Mouse (Mus musculus): ENCODE measurements around the gene Pop7.

Gene Pop7

GRCm38 (mm10) chr5:137491559-137491958 lies 10.8 kb downstream of the Pop7 start:
- peak; percentile 72 to 81 for DNase-seq

- peak in 1 of 2 experiments; percentile 25 for DNase-seq
These were observed 14.7 kb downstream of the Pop7 start for GRCm38 (mm10) chr5:137487616-137488015.

- DNase-seq = no peak
These were observed 16.5 kb downstream of the Pop7 start for GRCm38 (mm10) chr5:137485851-137486155.

GRCm38 (mm10) chr5:137485071-137485850 lies 17.1 kb downstream of the Pop7 start:
- DNase-seq = peak; percentile 22 to 24

- DNase-seq = peak; percentile 34 to 38
These were observed 20.4 kb downstream of the Pop7 start for GRCm38 (mm10) chr5:137481897-137482296.

- peak; percentile 93 for DNase-seq
These were observed 21.2 kb downstream of the Pop7 start for GRCm38 (mm10) chr5:137481138-137481537.

- DNase-seq = no peak
These were observed 25.4 kb downstream of the Pop7 start, which contains the start of gene Zan for GRCm38 (mm10) chr5:137476964-137477363. Gene Zan (minus strand): TSS chr5:137477064.

- DNase-seq = no peak
These were observed 28.0 kb downstream of the Pop7 start for GRCm38 (mm10) chr5:137474351-137474750.

- DNase-seq = no peak
These were observed 29.9 kb downstream of the Pop7 start for GRCm38 (mm10) chr5:137472252-137472904.

GRCm38 (mm10) chr5:137466946-137467345 lies 35.4 kb downstream of the Pop7 start:
- DNase-seq = no peak

GRCm38 (mm10) chr5:137465049-137465448 lies 37.3 kb downstream of the Pop7 start:
- DNase-seq = peak in 1 of 2 experiments; percentile 47

GRCm38 (mm10) chr5:137455866-137456591 lies 46.3 kb downstream of the Pop7 start:
- DNase-seq = peak; percentile 19 to 56

GRCm38 (mm10) chr5:137455206-137455605 lies 47.1 kb downstream of the Pop7 start:
- DNase-seq = peak in 1 of 2 experiments; percentile 4

Data from kidney, postnatal 4 days (tissue).